Mouse (Mus musculus): ENCODE data around the gene Zfp358. TPM values are rescaled to one million over a fixed set of nuclear protein-coding genes. Genes with fewer than 3 reads are reported as not detected.
A peak's percentile ranks its signal among the peaks of the same experiment; 100 is the strongest.

Gene Zfp358
- polyA plus RNA-seq (2016; fragmentation: Nextera tagmentation; extraction: Ambion mirVana), result 61.1 and 68.1 TPM in 2 replicates

DNA sequence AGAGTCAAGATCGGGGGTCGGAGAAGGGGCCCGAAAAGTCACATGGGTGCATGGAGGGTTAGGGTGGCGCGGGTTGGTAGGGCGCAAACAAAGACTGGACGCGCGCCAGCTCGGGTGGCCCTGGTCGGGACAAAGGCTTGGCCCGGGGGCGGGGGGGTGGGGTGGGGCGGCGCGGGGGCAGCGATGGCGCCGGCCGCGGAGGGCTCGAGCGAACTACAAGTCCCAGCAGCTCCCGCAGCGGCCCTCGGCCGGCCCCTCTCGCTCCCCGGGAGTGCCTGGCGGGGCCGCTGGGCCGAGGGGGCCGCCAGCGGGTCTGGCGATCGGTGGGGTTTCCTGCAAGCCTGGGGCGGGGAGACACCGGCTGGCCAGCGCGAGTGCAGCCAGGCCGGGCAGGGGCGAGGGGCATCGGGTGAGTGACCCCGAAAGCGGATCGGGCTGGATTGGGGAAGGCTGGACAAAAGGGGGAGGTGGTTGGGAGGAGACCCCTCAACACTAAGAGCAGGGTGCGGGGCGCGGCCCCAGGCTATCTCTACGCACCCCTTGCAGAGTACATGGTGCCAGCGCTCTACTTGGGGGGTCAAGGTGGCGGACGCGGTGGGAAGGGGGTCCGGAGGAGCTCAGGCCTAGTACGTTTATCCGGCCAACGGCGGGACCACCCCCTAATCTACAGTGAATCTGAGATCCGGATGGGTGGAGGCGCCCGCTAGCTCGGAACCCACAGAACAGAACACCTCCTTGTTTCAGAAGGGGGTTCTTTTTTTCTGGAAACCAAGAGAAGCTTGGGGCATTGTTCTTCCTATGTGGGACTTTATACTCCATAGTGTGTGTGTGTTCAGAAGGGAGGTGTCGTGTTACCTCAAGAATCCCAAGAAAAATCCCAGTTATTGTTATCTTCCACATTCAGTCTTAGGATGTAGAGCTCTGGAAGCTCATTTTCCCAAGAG, at the start of gene Zfp358:
Zfp358 (plus strand) TSS at position 238 of the 944 bp plus-strand sequence.
- WGBS, result under 1% methylated on average over 59 of the region's 64 CpGs
- H3K9me3 ChIP-seq, result peaks cover 24% of the 10 kb centered on the region
- peaks cover 40% of the 10 kb centered on the region for H3K36me3 ChIP-seq
- peak within 1 kb of the TSS; percentile 85 for H3K4me3 ChIP-seq (replicated peaks)
- H3K4me2 ChIP-seq, result peak within 1 kb of the TSS; percentile 64
- 0 out of 2 replicates have a peak, but pooled peaks cover 4% of the 10 kb centered on the region for H3K4me1 ChIP-seq (replicated peaks)
- ATAC-seq (ENCODE audit: insufficient number of reproducible peaks, insufficient read depth, low FRiP score, low TSS enrichment, low read depth), result peak; percentile 90
- peak within 1 kb of the TSS; percentile 88 for H3K27ac ChIP-seq
- H3K27me3 ChIP-seq, result no peaks in the 10 kb centered on the region
- H3K9ac ChIP-seq (replicated peaks), result peak within 1 kb of the TSS; percentile 97

GRCm38 (mm10) chr8:3449226-3449625, 43.7 kb upstream of the Zfp358 start:
- H3K4me1 ChIP-seq (replicated peaks), result no peaks in the 10 kb centered on the region
- no peaks in the 10 kb centered on the region for H3K27me3 ChIP-seq
- no peak overlapping the region for H3K27ac ChIP-seq
- ATAC-seq (ENCODE audit: insufficient number of reproducible peaks, insufficient read depth, low FRiP score, low TSS enrichment, low read depth), result no peak
- H3K9ac ChIP-seq (replicated peaks), result no peak overlapping the region
- H3K36me3 ChIP-seq, result peaks cover 89% of the 10 kb centered on the region
- no peak overlapping the region for H3K4me3 ChIP-seq (replicated peaks)
- no peak overlapping the region for H3K4me2 ChIP-seq
- WGBS, result 91% methylated on average over 2 of the region's 2 CpGs
- H3K9me3 ChIP-seq, result no peaks in the 10 kb centered on the region

DNA sequence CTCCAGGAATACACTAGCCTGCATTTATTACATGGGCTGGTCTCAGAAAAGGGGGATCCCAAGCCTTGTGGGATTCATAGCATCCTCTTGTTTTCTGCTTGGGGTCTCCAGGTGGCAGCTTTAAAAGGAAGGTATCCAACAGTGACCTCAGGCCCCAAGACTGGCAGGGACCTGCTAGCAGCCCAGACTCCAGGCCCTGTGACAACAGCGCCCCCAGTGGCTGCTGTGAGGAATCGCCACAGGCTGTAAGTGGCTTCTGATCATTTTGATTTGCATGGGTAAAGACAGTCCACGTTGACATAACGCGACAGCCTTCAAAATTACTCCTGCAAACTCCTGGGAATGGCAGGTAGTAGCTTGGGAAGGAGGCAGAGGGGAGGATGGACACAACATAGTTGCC, 42.3 kb upstream of the Zfp358 start:
- 36% methylated on average over 5 of the region's 5 CpGs for WGBS
- Histone ChIP-seq H3K36me3 (peaks cover 94% of the 10 kb centered on the region), H3K9me3 (no peaks in the 10 kb centered on the region)

GRCm38 (mm10) chr8:3451992-3452391, 40.9 kb upstream of the Zfp358 start:
- no peak overlapping the region for H3K27ac ChIP-seq
- H3K4me2 ChIP-seq, result no peak overlapping the region
- H3K27me3 ChIP-seq, result no peaks in the 10 kb centered on the region
- 96% methylated on average over 25 of the region's 25 CpGs for WGBS
- H3K4me3 ChIP-seq (replicated peaks), result no peak overlapping the region
- peaks cover 98% of the 10 kb centered on the region for H3K36me3 ChIP-seq
- ATAC-seq (ENCODE audit: insufficient number of reproducible peaks, insufficient read depth, low FRiP score, low TSS enrichment, low read depth), result no peak
- H3K4me1 ChIP-seq (replicated peaks), result no peaks in the 10 kb centered on the region
- no peaks in the 10 kb centered on the region for H3K9me3 ChIP-seq
- no peak overlapping the region for H3K9ac ChIP-seq (replicated peaks)

More for the DNA sequence above, 42.3 kb upstream of the Zfp358 start:
- Histone ChIP-seq H3K9ac (replicated peaks) (no peak overlapping the region), H3K27ac (no peak overlapping the region), H3K4me2 (no peak overlapping the region), H3K4me1 (replicated peaks) (no peaks in the 10 kb centered on the region), H3K27me3 (no peaks in the 10 kb centered on the region), H3K4me3 (replicated peaks) (no peak overlapping the region)
- no peak for ATAC-seq (ENCODE audit: insufficient number of reproducible peaks, insufficient read depth, low FRiP score, low TSS enrichment, low read depth)

DNA sequence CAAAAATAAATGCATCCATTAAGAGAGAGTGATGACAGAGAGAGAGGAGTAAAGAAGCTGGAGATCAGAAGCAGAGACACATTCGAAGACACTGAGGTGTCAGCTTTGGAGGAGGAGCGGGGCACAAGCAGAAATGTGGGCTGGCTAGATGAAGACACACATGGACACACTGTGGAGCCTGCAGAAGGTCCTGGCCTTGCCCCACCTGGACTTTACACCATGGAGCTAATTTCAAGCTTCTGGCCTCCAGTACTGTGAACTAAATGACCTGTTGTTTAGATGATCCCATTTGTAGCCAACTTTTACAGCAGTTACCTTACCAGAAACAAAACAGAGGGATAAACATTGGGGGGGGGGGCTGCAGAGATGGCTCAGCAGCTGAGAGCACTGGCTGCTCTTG, 29.7 kb upstream of the Zfp358 start:
- WGBS, result 81% methylated on average over 2 of the region's 2 CpGs
- no peak overlapping the region for H3K4me3 ChIP-seq (replicated peaks)
- no peaks in the 10 kb centered on the region for H3K9me3 ChIP-seq
- H3K27me3 ChIP-seq, result no peaks in the 10 kb centered on the region
- H3K27ac ChIP-seq, result no peak overlapping the region
- no peak for ATAC-seq (ENCODE audit: insufficient number of reproducible peaks, insufficient read depth, low FRiP score, low TSS enrichment, low read depth)
- no peak overlapping the region for H3K4me2 ChIP-seq
- peaks cover 10% of the 10 kb centered on the region; the same call in 1 of the 2 replicates for H3K36me3 ChIP-seq
- H3K4me1 ChIP-seq (replicated peaks), result peaks cover 8% of the 10 kb centered on the region; the same call in 1 of the 2 replicates
- H3K9ac ChIP-seq (replicated peaks), result no peak overlapping the region

- no peaks in the 10 kb centered on the region for H3K27me3 ChIP-seq
- no peak overlapping the region for H3K27ac ChIP-seq
- H3K4me1 ChIP-seq (replicated peaks), result peaks cover 8% of the 10 kb centered on the region; the same call in 1 of the 2 replicates
- 49% methylated on average over 5 of the region's 5 CpGs for WGBS
- peak; percentile 48; the same call in 1 of the 2 replicates for ATAC-seq (ENCODE audit: insufficient number of reproducible peaks, insufficient read depth, low FRiP score, low TSS enrichment, low read depth)
- no peaks in the 10 kb centered on the region for H3K9me3 ChIP-seq
- no peak overlapping the region for H3K4me2 ChIP-seq
- H3K9ac ChIP-seq (replicated peaks), result no peak overlapping the region
- no peak overlapping the region for H3K4me3 ChIP-seq (replicated peaks)
- H3K36me3 ChIP-seq, result no peaks in the 10 kb centered on the region; the same call in 1 of the 2 replicates
Measured at GRCm38 (mm10) chr8:3464309-3464708, 28.6 kb upstream of the Zfp358 start.

- H3K9ac ChIP-seq (replicated peaks), result peak within 1 kb of the TSS; percentile 69
- peak within 1 kb of the TSS; percentile 50 for H3K4me3 ChIP-seq (replicated peaks)
- peak within 1 kb of the TSS; percentile 58 for H3K4me2 ChIP-seq
- 8% methylated on average over 32 of the region's 32 CpGs for WGBS
- H3K27ac ChIP-seq, result peak within 1 kb of the TSS; percentile 84
- no peaks in the 10 kb centered on the region for H3K27me3 ChIP-seq
- H3K9me3 ChIP-seq, result no peaks in the 10 kb centered on the region
- peaks cover 10% of the 10 kb centered on the region; the same call in 1 of the 2 replicates for H3K4me1 ChIP-seq (replicated peaks)
- ATAC-seq (ENCODE audit: insufficient number of reproducible peaks, insufficient read depth, low FRiP score, low TSS enrichment, low read depth), result peak; percentile 81
- H3K36me3 ChIP-seq, result no peaks in the 10 kb centered on the region
Measured at GRCm38 (mm10) chr8:3467006-3467885, 25.7 kb upstream of the Zfp358 start, which contains the start of gene Pex11g. Gene Pex11g, minus strand, starts transcription at chr8:3467680.

DNA sequence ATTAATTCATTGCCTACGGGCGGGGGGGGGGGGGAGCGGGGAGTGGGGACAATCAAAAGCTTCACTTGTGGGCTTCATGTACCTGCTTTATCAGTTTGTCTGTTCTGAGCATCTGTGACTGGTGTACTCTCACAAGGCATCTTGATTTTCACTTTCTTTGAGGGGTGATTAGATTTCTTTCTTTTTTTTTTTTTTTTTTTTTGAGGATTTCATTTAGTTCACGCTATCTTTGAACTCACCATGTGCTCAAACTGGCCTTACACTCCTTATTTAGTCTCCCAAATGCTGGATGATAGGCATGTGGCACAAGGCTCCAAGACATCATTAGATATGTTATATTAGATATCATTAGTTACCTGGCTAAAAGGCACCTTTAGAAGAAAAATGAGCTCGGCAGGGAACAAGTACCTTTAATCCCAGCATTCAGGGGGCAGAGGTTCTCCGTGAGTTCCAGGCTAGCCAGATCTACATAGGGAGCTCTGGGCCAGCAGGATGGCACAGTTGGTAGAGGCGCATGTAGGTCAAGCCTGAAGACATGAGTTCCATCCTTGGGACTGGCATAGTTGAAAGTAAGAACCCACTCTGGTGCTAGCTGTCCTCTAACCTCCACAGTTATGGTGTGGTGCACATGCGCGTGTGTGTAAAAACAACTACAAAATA, 24.9 kb upstream of the Zfp358 start:
- WGBS, result 55% methylated on average over 9 of the region's 9 CpGs
- Histone ChIP-seq H3K27ac (peak overlapping the region; percentile 84), H3K9ac (replicated peaks) (peak overlapping the region; percentile 69), H3K27me3 (no peaks in the 10 kb centered on the region), H3K4me2 (peak overlapping the region; percentile 58), H3K36me3 (no peaks in the 10 kb centered on the region), H3K4me1 (replicated peaks) (peaks cover 10% of the 10 kb centered on the region; the same call in 1 of the 2 replicates), H3K4me3 (replicated peaks) (peak overlapping the region; percentile 50), H3K9me3 (no peaks in the 10 kb centered on the region)
- no peak for ATAC-seq (ENCODE audit: insufficient number of reproducible peaks, insufficient read depth, low FRiP score, low TSS enrichment, low read depth)

DNA sequence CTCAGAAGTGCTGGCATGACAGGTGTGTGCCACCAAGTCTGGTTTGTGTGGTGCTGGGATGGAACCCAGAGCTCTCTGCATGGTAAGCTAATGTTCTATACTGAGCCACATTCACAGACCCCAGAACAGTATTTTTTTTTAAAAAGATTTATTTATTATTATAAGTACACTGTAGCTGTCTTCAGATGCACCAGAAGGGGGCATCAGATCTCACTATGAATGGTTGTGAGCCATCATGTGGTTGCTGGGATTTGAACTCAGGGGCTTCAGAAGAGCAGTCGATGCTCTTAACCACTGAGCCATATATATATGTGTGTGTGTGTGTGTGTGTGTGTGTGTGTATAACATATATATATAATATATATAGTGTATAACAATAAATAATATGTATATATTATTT, 24.1 kb upstream of the Zfp358 start:
- Histone ChIP-seq H3K4me3 (replicated peaks) (no peak overlapping the region), H3K9me3 (no peaks in the 10 kb centered on the region), H3K4me1 (replicated peaks) (peaks cover 10% of the 10 kb centered on the region; the same call in 1 of the 2 replicates), H3K9ac (replicated peaks) (no peak overlapping the region), H3K27me3 (no peaks in the 10 kb centered on the region), H3K4me2 (no peak overlapping the region), H3K36me3 (no peaks in the 10 kb centered on the region), H3K27ac (no peak overlapping the region)
- 83% methylated on average over 1 of the region's 1 CpGs for WGBS
- ATAC-seq (ENCODE audit: insufficient number of reproducible peaks, insufficient read depth, low FRiP score, low TSS enrichment, low read depth), result no peak

- H3K4me3 ChIP-seq (replicated peaks), result no peak within 1 kb of the TSS
- no peak within 1 kb of the TSS for H3K27ac ChIP-seq
- no peaks in the 10 kb centered on the region for H3K9me3 ChIP-seq
Measured at GRCm38 (mm10) chr8:3470562-3470961, 22.4 kb upstream of the Zfp358 start, which contains the start of gene Tex45. Gene Tex45, plus strand, starts transcription at chr8:3470862.

More at GRCm38 (mm10) chr8:3470562-3470961, 22.4 kb upstream of the Zfp358 start, which contains the start of gene Tex45:
- ATAC-seq (ENCODE audit: insufficient number of reproducible peaks, insufficient read depth, low FRiP score, low TSS enrichment, low read depth), result no peak
- Histone ChIP-seq H3K36me3 (no peaks in the 10 kb centered on the region), H3K4me2 (no peak within 1 kb of the TSS), H3K27me3 (peaks cover 5% of the 10 kb centered on the region), H3K9ac (replicated peaks) (no peak within 1 kb of the TSS), H3K4me1 (replicated peaks) (peaks cover 10% of the 10 kb centered on the region; the same call in 1 of the 2 replicates)
